Mouse (Mus musculus) naive thymus-derived CD4-positive, alpha-beta T cell, adult 5 months (primary cell): ENCODE results near the gene Togaram2. TPM values are rescaled to one million over a fixed set of nuclear protein-coding genes. Genes with fewer than 3 reads are reported as not detected.

Experiments used
- polyA plus RNA-seq: library from polyadenylated mRNA; unstranded; fragments of 100-300 nt; shearing (Covaris generic); gene quantifications from one replicate; pipeline ENCODE4 v1.2.1, GENCODE M21; 2017

The Togaram2 gene
- polyA plus RNA-seq: not detected

DNA sequence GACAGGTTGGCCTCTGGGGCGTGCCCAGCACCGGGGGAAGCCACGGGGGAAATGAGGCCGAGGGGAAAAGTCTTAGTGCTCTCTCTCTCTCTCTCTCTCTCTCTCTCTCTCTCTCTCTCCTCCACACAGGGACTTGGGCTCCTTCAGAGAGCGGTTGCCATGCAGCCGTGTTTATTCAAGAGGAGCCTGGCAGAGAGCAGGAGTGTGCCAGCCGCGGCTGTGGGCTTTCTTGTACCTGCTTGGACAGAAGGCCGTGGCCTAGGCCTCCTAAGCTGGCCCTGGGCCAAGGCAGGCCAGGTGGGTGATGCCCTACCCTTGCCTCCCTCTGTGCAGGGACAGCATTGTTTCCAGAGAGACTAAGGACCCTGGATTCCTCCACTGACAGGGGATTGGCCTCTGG, at the start of gene Togaram2:
Gene Togaram2, plus strand, starts transcription at position 170 of the 400 bp plus-strand sequence.

DNA sequence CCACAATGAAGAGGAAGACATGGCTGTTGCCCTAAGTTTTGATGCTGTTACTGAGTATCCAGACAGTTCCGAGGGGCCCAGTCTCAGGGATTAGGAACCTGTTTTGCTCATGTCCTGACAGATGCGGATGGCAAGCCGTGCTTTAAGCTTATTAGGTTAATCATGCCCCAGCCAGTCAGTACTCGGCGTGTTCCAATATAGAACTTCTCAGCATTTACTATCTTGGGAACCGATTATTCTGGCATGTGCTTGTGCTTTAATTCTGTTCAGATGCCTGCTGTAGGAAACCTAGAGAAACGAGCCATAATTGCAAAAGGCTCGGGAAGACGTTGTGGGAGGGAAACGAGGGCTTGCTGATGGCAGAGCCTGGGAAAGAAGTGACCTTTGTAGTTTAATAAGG, 79.8 kb downstream of the Togaram2 start, which contains the start of gene Pcare:
Gene Pcare, minus strand, starts transcription at position 64 of the 400 bp plus-strand sequence.

GRCm38 (mm10) chr17:71768173-71768572, 95.1 kb downstream of the Togaram2 start, which contains the start of gene Clip4:
TSS of gene Clip4 (plus strand) at chr17:71768473.

Other genes starting within 250 kb of the Togaram2 start
- 22.0 TPM for gene Gm4707, start 213.3 kb upstream of the Togaram2 start, polyA plus RNA-seq
- gene Smchd1, start 197.9 kb upstream of the Togaram2 start, polyA plus RNA-seq: 367 TPM
- gene Ndc80, start 146.4 kb upstream of the Togaram2 start, polyA plus RNA-seq: 30.2 TPM
- 0.90 TPM for gene Spdya, start 121.2 kb upstream of the Togaram2 start, polyA plus RNA-seq
- 198 TPM for gene Wdr43, start 57.4 kb upstream of the Togaram2 start, polyA plus RNA-seq
- gene Pcare, start 79.6 kb downstream of the Togaram2 start, polyA plus RNA-seq: not detected
- not detected for gene Clip4, start 95.2 kb downstream of the Togaram2 start, polyA plus RNA-seq